Mouse (Mus musculus): ENCODE measurements around the gene Fam120b.

GRCm38 (mm10) chr17:15431021-15431514, 35.1 kb downstream of the Fam120b start:
- TF ChIP-seq CTCF (conservative IDR thresholded peaks at IDR 0.05 in 1 of 2, IDR thresholded peaks at IDR 0.05 in 1 of 2; ENCODE audit: low read depth in 2 of 2, low read length in 2 of 2) (no peak), NRF1 (IDR thresholded peaks at IDR 0.05; ENCODE audit: low read depth, low read length) (no peak), SIN3A (IDR thresholded peaks at IDR 0.05; ENCODE audit: low read length) (no peak), E2F4 (IDR thresholded peaks at IDR 0.05; ENCODE audit: insufficient replicate concordance, low read depth, low read length) (no peak)
